Mouse (Mus musculus): ENCODE data around the gene Olfr1330.
"Not testable (repeated sequence)": the region's sequence is repeated elsewhere in the genome, so short reads cannot be mapped to it uniquely, and the experiment has no call there.

- TF ChIP-seq CTCF, EP300 (IDR thresholded peaks at IDR 0.05): not testable (repeated sequence)
Measured at GRCm38 (mm10) chr4:118931326-118931725, 42.9 kb downstream of the Olfr1330 start.
